Comparison of ENCODE assay signal across 25 mouse cellular contexts in the genomic region with DNA sequence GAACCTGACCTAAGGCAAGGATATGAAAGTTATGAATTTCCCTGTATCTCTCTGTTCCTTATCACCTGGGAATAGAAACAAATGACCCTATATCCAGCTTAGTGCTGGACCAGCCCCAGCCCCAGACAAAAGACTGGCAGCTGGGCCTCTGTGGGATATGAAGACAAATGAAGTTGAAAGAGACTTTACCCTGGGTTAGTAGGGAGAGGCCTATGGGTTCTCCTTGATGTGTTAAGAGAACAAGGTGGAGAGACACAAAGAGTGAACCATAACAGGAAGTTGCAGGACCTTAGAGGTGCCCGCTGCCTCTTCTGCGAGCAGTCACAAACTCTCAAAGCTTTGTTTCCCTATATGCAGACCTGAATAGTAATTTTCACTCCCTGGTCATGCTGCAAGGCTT.
"Had no signal": no experiment of that assay in that cellular context is flagged by ENCODE, and none has a peak within 500 bp of the region (broad histone marks: within the 10 kb centered on the region; RNA-seq: fewer than 3 reads in every experiment).

No protein-coding gene starts in this region.

- H3K27me3 ChIP-seq: heart, embryonic 13.5 days; heart, embryonic 15.5 days; hindbrain, embryonic 12.5 days; hindbrain, embryonic 15.5 days; limb, embryonic 12.5 days; liver, embryonic 13.5 days; liver, embryonic 15.5 days had no signal

- H3K9me3 ChIP-seq: heart, embryonic 13.5 days; heart, embryonic 15.5 days; hindbrain, embryonic 12.5 days; hindbrain, embryonic 15.5 days; limb, embryonic 10.5 days; limb, embryonic 12.5 days; liver, embryonic 13.5 days; liver, embryonic 15.5 days had no signal

- H3K9ac ChIP-seq: heart, embryonic 13.5 days; heart, embryonic 15.5 days; hindbrain, embryonic 12.5 days; hindbrain, embryonic 15.5 days; limb, embryonic 12.5 days; liver, embryonic 13.5 days; liver, embryonic 15.5 days had no signal

- H3K4me2 ChIP-seq: heart, embryonic 11.5 days; heart, embryonic 13.5 days; heart, embryonic 15.5 days; hindbrain, embryonic 12.5 days; hindbrain, embryonic 15.5 days; limb, embryonic 12.5 days; liver, embryonic 11.5 days; liver, embryonic 13.5 days; liver, embryonic 15.5 days had no signal

- H3K36me3 ChIP-seq: heart, embryonic 13.5 days; heart, embryonic 15.5 days; hindbrain, embryonic 12.5 days; hindbrain, embryonic 15.5 days; limb, embryonic 10.5 days; limb, embryonic 12.5 days; liver, embryonic 13.5 days; liver, embryonic 15.5 days had no signal

- DNase-seq: gastrocnemius, adult 2 months; gastrocnemius, postnatal 10 days; gastrocnemius, postnatal 25 days; heart, adult 18-20 months; heart, postnatal 14 days; heart, postnatal 36 days; kidney, adult 18-20 months; kidney, adult 8-10 months; kidney, postnatal 10 days; kidney, postnatal 25 days; kidney, postnatal 4 days; liver; liver, embryonic 13.5 days had no signal

- ATAC-seq: hindbrain, postnatal 0 days had no signal

- H3K4me3 ChIP-seq: gastrocnemius, adult 2 months; heart, embryonic 13.5 days; heart, embryonic 15.5 days; hindbrain, embryonic 12.5 days; hindbrain, embryonic 15.5 days; layer of hippocampus, adult 2 months; left cerebral cortex, adult 2 months; limb, embryonic 10.5 days; limb, embryonic 12.5 days; liver, embryonic 13.5 days; liver, embryonic 15.5 days had no signal

- H3K4me1 ChIP-seq: liver, embryonic 13.5 days; liver, embryonic 15.5 days had no signal

- H3K27ac ChIP-seq: gastrocnemius, adult 2 months; heart, embryonic 13.5 days; heart, embryonic 15.5 days; hindbrain, embryonic 12.5 days; hindbrain, embryonic 15.5 days; hindbrain, postnatal 0 days; layer of hippocampus, adult 2 months; left cerebral cortex, adult 2 months; limb, embryonic 10.5 days; limb, embryonic 12.5 days; liver, embryonic 13.5 days; liver, embryonic 15.5 days had no signal
